Mouse (Mus musculus) erythroblast, embryonic 14.5 days (primary cell): ENCODE results near the gene Cacfd1.

Experiments used
- GATA1 ChIP-seq: IDR thresholded peaks from 2 replicates; pipeline ENCODE4 v1.6.1; 2012; ENCODE audit warnings: low read length, inconsistent platforms, mixed read lengths
- TAL1 ChIP-seq: IDR thresholded peaks from 3 replicates; pipeline ENCODE4 v1.6.1; 2012; ENCODE audit warnings: low read length, inconsistent platforms, mixed read lengths

GRCm38 (mm10) chr2:27044641-27045040 lies 34.9 kb downstream of the Cacfd1 start:
- TF ChIP-seq GATA1, result no peak
- no peak for TF ChIP-seq TAL1
